Mouse (Mus musculus) liver (tissue): ENCODE data around the gene Spata17.

Experiments used
- DNase-seq: peaks from one replicate; pipeline ENCODE4 v3.0.0-alpha.2; 2020; ENCODE audit warnings: mixed read lengths

Spata17 gene

DNA sequence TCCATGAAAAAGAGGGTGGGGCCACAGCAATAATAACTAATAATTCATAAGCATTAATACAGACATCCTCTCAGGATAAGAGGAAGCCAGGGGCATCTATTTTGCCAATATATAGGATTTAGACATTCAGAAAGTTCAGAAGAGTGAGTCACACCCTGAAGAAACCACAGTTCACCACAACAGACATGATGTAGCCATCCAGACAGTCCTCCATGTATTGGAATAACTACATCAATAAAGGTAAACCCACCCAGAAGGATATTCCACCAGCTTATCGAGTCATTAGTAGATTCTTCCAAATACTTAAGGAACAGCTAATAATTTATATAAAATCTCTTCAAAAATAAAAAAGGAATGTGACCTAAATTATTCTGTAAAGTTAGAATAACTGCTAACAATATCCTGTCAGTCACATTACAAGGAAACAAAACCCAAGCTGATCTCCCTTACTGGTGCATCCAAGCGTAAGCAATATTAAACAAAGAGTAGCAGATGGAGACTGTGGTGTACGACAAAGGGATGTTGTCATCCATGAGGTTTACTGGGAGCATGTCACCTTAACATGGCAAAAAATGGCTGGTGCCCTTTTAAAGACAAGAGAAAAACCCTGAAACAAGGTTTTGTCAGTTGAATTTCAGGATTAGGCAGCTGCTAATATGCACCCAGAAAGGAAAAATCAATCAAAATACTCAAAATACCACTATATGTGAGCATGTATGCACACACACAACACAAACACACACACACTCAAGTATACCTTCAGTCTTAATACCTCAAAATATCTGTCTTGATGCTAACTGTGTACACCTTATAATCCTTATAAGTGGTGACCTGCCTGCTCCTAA is 138.8 kb downstream of the Spata17 start:
- DNase-seq: no peak

DNA sequence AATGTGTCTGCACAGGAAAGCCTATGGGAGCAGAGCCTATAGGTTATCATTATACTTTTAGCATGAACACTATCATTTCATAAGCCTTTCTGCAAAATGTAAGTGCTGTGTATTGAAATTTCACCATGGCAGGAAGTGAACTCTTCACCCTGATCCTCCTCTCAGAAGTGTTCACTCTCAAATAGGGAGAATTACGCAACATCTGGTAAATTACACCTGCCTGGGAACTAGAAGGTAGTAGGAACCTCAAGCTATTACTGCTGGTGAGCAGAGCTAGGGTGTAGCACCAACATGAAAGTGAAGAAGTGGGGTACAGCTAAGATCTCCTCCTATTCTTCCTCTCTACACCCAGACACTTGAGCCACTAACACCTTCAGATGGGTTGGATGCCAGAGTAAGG is 155.4 kb downstream of the Spata17 start:
- DNase-seq: no peak

DNA sequence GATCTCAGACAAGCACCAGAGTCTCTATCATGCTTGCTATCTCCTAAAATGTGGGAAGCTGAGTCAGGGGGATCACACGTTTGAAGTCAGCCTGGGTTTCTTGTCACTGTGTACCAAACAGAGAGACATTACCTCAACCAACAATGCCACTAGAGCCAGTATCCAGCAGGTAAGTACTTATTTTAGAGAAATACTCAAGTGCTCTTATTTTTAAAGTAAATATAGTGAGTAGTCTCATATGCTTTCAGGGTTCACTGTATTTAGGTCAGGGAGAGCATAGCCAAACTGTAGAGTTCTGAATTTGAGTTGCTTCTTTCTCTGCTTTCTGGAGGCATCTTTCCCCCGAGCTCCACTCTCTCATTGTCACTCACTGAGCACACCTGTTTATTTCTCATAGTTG is 160.9 kb downstream of the Spata17 start:
- DNase-seq: no peak

DNA sequence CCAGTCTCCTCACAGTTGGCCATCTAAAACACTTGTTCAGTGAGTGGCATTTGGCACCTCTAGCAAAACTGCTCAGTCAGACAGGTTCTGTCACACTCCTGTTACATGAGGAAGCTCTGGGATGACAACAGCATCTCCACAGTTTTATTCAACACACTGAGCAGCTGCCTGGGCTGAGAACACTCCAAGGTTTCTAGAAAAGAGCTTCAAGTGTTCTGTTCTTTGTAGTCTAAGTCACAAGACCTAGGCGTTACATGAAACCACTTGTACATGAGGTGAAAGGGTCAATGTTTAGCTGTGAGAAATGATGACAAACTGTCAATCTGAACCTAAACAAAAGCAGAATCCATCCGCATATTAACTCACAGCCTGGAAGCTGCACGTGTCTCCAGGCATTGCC is 161.4 kb downstream of the Spata17 start:
- no peak for DNase-seq

DNA sequence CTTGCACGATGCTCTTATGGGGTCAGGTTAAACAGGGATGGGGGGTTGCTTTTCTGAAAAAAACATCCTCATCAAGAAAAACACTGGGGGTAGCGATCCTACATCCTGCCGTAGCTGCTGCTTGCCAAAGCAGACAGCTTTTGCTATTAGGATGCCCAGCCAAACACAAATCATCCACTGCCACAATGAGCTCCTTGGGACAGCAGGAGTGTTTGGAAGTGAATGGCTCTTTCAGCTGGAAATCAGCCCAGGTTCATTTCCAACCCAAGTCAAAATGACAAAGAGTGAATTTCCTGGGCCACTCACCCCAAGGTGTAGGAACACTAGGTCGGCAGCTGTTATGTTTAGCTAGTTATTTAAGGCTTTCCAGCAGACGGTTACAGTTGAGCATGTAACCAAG is 162.7 kb downstream of the Spata17 start:
- no peak for DNase-seq

DNA sequence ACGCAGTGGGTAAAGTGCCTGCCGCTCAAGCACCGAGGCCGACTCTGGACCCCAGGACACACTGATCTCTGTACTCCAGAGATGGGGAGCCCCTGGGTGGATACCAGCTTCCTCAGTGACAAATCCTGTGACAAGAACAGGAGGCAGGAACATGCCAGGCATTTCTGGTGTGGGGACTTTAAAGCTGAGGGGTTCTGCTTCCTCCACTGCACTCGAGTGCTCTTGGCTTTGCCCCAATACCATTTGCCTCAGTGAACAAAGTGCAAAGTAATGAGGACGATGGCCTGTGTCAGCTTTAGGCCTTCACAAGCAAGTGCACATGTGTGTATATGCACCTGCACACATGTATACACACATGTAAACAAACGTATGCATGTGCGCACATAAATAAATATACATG is 164.0 kb downstream of the Spata17 start:
- no peak for DNase-seq

DNA sequence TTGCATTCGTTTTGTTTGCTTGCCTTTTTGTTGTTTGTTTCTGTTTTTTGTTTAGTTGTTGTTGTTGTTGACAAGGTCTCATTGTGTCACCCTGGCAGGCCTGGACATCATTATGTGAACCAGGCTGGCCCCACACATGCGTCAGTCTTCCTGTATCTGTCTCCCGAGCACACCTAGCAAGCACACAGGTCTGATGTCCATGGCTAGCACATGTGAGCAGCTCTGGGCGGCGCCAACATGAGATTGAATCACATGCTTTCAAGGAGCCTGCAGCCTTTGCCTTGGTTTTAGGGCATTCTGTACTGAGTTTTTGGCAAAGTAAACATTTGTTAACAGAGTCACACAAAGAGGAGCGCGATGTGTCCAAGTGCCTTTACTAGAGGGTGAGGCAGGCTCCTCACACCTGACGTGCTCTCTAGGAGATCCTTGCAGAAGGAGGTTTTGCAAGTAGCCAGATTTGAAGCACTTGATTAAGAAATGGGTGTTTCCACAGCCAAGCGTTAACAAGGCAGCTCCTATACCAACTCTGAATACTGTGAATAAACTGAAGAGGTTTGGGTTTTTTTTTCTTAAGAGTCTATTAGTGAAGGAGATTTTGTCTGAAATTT is 166.5 kb downstream of the Spata17 start:
- no peak for DNase-seq

DNA sequence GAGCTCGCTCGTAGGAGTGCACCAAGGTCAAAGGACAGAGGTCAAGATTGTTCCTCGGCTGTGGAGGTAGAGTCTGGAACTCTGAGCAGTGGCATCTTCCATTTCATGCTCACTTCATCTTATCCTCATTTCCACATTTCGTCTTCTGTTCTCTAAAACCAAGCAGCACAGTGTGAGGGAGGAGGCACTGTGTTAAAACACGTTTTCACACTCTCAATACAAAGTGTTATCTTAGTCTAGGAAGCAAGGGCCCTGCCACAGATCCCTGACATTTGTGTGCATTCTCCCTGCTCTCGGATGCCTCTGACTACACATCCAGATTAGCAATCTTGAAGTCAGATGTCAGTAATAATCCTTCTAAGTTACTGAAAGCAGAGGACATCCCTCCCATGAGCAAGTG is 170.5 kb downstream of the Spata17 start:
- DNase-seq: no peak

DNA sequence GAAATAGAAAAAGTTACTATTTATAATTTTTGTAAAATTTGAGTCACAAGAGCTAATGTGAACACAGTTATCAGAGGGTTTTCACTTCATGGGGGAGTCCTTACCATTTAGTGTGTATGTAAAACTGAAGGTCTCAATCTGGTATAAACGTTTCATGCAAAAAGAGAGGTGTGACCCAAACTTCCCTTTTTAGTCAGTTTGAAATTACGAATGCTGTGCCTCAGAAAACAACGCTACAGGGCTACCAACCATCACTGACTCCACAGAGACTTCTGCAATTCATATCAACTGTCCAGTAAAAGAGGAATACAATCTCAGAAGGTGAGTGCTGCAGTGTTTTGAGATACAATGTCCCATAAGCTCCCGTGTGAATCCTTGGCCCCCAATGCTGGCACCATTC is 175.5 kb downstream of the Spata17 start:
- no peak for DNase-seq

DNA sequence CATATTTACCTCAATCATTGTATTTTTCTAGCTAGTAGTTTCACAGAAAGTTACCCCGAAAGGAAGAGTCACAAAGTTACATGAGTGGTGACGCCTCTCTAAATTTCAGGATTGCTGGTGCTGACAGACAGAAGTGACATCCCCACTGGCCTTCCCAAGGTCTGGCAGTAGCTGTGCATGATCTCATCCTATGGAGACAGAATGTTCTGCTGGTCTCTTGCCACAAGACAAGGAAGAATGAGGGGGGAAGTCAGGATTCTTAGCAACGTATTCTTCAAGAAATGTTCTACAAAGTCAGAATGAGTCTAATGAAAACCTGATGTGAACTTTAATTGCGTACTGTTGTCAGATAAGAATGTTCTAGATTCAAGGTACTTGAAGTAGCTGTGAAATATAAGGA is 179.5 kb downstream of the Spata17 start:
- DNase-seq: no peak

DNA sequence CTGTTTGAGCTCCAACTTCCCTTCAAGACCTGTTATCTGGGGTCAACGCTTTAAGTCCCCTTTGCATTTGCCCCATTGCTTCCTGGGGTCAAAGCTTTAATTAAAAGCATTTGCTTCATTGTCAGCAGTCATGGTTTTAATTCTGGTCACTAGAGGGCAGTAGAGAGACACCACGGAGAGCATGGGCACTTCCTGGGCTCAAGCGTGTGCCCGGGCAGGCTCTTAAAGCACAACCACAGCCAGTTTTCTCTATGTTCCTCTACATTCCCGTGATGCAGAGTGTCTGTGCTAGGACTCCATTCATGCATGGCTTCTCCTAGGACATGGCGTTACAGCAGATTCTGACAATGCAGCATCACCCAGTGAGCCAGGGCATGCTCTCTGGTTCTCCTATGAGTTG is 183.5 kb downstream of the Spata17 start:
- no peak for DNase-seq

DNA sequence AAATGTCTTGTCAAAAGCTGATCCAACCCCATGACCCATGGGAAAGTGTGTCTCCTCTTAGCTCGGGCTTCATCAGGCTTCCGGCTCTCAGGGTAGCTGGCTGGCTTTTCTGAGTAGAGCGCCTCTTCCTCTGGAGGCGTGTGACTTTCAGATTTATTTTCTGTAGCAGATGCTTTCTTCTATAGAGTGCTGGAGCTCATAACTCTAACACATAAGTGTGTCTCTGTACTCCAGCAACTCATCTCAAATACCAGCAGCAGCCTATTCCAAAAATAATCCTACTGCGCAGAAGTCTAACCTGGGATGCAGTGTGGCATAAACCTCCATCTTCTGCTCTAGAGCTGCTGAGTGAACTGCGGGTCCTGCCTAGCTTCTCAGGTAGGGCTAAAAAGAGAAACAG is 186.4 kb downstream of the Spata17 start:
- no peak for DNase-seq

DNA sequence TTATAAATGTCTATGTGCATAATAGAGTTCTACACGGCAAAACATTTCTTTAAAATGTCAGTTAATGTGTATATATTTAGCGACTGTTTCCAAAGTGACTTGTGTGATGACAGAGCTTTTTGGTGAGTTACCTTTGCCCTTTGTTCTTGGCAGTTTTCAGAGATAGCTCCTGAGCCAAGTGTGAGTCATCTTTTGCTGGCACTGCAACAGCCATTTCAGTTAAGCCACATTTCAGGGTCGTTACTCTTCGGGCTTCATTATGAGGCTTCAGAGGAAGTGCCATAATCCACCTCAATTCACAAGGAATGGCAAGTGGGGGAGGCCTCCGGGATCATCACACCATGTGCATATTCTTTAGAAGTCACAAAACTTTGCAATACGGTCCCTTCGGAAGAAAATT is 195.3 kb downstream of the Spata17 start:
- DNase-seq: no peak

DNA sequence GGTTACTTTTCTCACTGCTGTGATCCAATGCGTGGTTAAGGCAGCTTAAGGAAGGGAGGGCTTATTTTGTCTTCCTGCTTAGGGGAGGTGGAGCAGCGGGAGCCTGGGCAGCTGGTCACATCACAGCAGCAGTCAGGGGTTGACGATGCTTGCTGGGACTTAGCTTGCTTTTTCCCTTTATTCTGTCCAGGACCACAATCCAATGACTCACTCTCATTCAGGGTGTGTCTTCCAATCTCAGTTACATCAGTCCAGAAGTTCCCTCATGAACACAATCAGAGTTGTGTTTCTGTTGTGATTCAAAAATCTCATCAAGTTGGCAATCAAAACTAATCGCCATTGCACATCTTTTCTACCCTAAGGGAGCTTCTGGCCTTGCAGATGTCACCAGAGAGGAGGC is 199.1 kb downstream of the Spata17 start:
- no peak for DNase-seq

DNA sequence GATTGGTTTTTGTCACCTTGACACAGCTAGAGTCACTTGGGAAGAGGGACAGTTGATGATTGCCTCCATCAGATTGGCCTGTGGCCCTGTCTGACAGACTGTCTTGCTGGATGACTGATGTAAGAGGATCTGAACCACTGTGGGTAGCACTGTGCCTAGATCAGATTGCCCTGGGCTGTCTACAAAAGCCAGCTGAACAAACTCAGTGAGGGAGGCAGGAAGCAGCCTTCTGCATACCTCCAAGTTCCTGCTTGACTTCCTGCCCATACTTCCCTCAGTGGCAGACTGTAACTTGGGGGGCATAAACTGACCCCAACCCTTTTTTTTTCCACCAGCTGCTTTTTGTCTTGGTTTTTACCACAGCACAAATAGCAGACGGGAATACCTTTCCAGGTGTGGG is 199.6 kb downstream of the Spata17 start:
- DNase-seq: no peak

DNA sequence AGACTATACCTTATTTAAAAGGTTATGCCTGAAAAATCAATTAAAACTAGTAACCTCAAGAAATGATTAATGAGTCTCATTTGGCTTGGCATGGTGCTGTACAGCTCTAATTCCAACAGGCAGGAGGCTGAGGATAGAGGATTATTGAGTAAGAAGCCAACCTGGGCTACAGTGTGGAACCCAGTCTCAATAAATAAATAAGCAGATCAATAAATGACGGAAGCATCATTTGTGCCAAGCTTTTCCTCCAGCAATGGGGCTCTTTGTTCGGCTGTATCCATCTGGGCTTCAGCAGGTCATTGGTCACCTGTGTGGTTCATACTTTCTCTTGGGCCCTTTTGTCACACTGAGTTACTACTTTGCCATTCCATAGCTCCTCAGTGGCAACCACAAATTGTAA is 201.1 kb downstream of the Spata17 start:
- DNase-seq: no peak

DNA sequence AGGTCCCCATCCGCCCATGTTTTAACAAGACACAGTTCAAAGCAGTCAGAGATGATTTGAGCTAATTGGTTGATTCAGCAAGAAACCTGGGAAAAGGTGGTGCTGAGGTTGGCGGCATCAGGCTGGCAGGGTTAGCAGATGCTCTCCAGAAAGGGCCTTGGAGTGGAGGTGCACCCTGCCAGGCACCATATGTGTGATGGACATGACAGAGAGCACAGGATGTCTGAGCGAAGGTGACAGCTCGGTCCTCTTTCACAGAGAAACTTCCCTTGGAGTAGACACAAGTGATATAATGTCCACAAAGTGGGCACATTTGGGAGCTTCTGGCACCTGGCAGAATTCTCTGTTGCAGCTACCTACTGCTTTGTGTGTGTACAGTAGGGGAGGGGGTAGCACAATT is 203.7 kb downstream of the Spata17 start:
- DNase-seq: no peak

DNA sequence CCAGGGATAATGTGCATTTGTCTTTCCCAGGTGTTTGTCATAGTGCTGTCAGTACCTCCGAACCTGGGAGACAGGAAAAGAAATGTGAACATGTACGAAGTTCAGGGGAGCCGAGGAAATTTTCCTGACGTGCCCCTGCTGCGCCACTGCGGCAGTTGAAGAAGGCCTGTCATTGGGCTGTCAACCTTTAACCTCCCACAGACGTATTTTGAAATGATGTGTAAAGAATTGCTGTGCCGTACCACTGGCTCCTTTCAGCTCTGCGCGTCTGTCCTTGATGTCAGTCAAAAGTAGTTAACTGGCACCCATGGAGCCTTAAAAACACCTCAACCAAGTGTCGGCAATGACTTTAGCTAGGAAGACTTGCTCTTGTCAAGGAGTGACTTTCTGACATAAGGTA is 205.2 kb downstream of the Spata17 start:
- DNase-seq: no peak

DNA sequence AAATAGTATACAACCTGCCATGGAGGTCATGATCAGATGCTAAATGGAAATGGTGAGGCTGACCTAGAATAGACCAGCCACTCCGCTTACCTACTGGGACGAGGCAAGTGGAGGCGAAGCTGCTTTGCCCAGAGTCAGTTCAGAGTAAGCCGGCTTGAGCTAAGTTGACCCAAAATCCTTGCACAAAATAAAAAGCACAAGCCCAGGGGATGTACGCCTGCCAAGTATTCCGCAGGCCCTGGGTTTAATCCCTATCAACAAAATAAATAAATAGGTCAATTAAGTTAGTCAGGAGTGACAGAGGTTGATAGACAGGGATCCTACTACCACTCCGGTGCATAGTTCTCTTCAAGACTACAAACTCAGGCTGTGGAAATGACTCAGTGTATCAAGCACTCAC is 207.0 kb downstream of the Spata17 start:
- DNase-seq: no peak

DNA sequence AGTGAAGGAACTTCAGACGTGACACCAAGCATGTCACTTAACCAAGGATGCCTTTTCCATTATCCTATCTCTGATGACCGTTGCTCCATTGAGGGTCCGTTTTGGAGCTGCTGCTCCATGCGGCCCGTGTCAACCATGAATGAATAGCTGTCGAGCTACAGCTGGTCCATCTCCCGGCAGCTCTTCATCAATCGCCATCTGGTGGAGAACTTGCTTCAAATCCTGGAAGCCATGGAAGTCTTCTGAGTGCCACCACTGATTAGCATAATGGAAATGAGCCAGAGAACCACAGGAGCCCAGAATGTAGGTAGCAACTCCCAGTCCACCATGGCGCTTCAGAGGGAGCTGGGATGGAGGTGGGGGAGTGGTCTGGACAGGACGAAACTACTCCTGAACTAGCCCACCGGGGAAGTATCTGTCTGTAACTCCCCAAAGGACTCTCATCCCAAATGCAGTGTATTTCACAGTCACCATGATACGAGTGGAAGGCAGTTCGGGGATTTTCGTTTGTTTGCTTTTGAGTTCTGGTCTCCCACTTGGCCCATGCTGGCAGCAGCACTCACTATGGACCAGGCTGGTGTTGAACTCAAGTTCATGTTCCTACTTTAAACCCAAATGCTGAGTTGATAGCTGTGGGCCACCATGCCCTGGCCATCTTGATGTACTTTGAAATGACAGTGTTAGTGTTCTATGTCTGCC is 208.9 kb downstream of the Spata17 start:
- no peak for DNase-seq

DNA sequence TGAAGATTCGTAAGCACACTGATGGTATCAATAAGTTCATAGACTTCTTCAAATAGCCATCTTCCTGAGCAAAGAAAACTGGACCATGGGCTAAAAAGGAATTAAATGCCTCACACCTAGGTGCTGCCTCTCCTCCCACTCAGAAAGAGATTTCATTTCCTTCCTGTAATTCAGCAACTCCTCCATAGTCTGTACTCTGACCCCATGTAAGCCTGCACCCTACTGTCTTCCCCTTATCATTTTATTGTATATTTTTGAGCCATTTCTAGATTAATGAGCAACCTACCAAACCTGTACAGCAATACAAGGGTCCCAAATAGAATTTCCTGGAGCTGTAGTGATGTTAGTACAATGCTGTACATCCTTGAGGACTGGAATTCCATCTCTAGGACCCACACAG is 211.0 kb downstream of the Spata17 start:
- DNase-seq: no peak

DNA sequence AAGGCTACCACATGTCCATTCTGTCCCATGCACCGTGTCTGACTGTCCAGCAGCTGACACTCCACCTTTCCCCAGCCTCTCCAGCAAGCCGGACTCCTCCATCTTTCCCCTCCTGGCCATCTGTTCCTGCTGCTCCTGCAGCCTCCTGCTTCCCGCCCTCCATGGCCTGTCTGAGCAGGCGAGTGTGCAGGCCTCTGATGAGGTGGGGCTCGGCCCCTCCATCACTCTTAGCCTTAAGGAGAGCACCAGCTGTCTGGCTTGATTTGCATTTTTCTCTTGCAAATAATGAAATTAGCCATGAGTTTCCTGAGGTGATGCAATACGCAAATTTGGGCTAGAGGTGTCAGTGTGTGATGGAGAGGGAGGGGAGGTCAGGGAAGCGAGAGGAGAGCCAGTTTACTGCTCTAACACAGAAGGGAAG is 211.8 kb downstream of the Spata17 start:
- no peak for DNase-seq

DNA sequence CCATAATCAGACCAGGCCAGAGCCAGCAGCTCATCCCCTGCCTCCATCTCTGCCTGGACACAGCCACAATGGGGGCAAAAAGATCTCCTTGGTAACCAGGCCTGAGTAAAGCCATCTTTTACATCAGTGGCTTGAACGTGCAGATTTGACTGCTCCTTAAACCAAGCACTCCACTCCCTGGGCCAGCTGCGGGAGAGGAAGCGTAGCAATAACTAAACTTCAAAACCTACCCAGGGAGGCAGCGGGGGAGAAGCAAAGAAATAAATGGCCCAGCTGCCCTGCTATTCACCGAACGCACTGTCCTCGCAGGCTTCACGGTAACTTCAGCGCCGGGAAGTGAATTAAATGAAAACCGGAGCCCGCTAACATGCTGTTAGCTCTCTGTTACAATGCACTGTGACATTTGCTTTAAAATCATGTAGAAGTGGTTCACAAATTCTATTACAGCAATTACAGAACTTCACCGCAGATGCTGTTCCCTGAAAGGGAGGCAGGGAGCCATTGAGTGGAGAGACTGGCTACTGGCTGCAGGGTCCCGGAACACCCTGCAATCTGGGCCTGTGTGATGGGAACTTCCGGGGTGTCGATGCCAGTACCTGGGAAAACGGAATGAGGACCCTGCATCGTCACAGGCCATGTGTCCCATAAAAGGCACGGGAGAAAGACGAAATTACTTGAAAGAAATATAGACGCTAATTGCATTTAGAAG is 217.5 kb downstream of the Spata17 start:
- DNase-seq: no peak
